Mouse (Mus musculus): ENCODE results near the gene H3f3b.

DNA sequence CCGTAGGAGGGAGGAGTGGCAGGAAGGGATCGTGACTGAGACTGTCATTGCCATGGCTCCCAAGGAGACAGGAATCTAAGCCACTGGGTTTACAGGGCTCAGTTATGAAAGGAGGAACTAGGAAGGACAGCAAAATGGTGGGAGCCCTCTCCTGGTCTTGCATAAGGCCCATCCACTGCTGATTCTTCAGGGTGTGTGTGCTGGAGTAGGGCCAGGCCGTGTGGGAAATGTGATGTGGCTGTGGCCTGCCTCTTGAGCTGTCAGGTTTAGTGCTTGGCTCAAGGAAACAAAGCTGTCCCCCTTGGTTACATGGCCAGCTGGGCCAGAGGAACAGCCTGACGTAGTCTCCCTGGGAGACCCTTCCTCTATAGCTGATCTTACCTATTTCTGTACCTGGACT lies 22.4 kb upstream of the H3f3b start:
- no peak for TF ChIP-seq POLR2A (IDR thresholded peaks at IDR 0.05; ENCODE audit: low read depth, low read length)
- no peak for TF ChIP-seq CTCF (IDR thresholded peaks at IDR 0.05; ENCODE audit: extremely low read depth, insufficient read length, insufficient replicate concordance, low read depth, low read length)
